8 mouse cellular contexts compared by ENCODE assay signal in the genomic region with DNA sequence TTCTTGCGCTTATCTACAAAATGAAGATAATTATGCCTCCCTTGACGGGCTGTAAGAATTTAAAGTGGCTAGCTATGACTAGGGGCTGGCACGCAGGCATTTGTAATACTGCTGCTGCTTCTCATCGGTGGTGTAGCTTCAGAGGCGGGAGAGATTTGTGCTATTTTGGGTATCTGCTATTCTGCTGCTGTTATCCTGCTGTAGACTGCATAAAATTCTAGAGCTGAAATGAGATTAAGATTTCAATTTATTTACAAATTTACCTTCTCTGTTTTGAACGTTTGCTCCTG. TPM values are rescaled to one million over a fixed set of nuclear protein-coding genes. Genes with fewer than 3 reads are reported as not detected.
DNase-seq lines count a peak whose midpoint lies in the region; ATAC-seq and TF ChIP-seq lines count a peak whose summit lies in the region.

No protein-coding gene starts in this region.

- H3K4me2 ChIP-seq in heart, embryonic 11.5 days: peak overlapping the region; percentile 97

- no peak for ATAC-seq in heart, embryonic 11.5 days (replicated peaks; ENCODE audit: insufficient number of reproducible peaks, low FRiP score, low TSS enrichment)

- H3K4me1 ChIP-seq in heart, embryonic 11.5 days (ENCODE audit: control insufficient read depth, insufficient read depth, low read length): peaks cover 11% of the 10 kb centered on the region
- peaks cover 0 to 5% of the 10 kb centered on the region in 2 experiments; a peak in 3 of 4 replicates for H3K4me1 ChIP-seq in MEL (ENCODE audit: control insufficient read depth in 1 of 2, insufficient read depth in 2 of 2, low read length in 2 of 2)
- peaks cover 22% of the 10 kb centered on the region for H3K4me1 ChIP-seq in midbrain, embryonic 10.5 days

- peaks cover 30% of the 10 kb centered on the region for H3K79me2 ChIP-seq in MEL (ENCODE audit: control insufficient read depth, insufficient read depth, low read length, poor library complexity)

- no peak for DNase-seq in heart, postnatal 25 days (ENCODE audit: low spot score)
- no peak for DNase-seq in MEL (ENCODE audit: low read depth, low spot score)
- peak; percentile 10 to 11 for DNase-seq in heart, postnatal 10 days
- DNase-seq in midbrain, embryonic 10.5 days (ENCODE audit: low spot score): no peak
- DNase-seq in spleen, postnatal 10 days (ENCODE audit: low spot score in 2 of 2): no peak
- no peak for DNase-seq in spleen, postnatal 36 days (ENCODE audit: low spot score in 2 of 2)
- DNase-seq in adrenal gland, postnatal 14 days: no peak

- no peak for TF ChIP-seq CTCF in MEL (IDR thresholded peaks at IDR 0.05 in 2 of 3, conservative IDR thresholded peaks at IDR 0.05 in 1 of 3; ENCODE audit: control insufficient read depth in 1 of 3, insufficient read depth in 1 of 3, low read depth in 2 of 3, low read length in 3 of 3, poor library complexity in 1 of 3, severe bottlenecking in 1 of 3)

- TF ChIP-seq EP300 in MEL (IDR thresholded peaks at IDR 0.05; ENCODE audit: low read depth in 1 of 2, low read length in 2 of 2): peak in 1 of 2 experiments; percentile 45; a peak in 1 of 4 replicates

- WGBS in heart, embryonic 11.5 days (ENCODE audit: insufficient replicate concordance): 24% methylated on average over 6 of the region's 6 CpGs
- 74% methylated on average over 6 of the region's 6 CpGs for WGBS in midbrain, embryonic 10.5 days

- peak overlapping the region; percentile 87 for H3K9ac ChIP-seq in heart, embryonic 11.5 days (ENCODE audit: low read depth, low read length)
- H3K9ac ChIP-seq in MEL (ENCODE audit: control insufficient read depth, low read depth, low read length, poor library complexity, severe bottlenecking): peak overlapping the region; percentile 78

- no peaks in the 10 kb centered on the region for H3K36me3 ChIP-seq in heart, embryonic 11.5 days (ENCODE audit: control insufficient read depth, insufficient read depth, low read length)
- H3K36me3 ChIP-seq in MEL (ENCODE audit: control insufficient read depth in 1 of 2, insufficient read depth in 2 of 2, low read length in 2 of 2): peaks cover 0 to 4% of the 10 kb centered on the region in 2 experiments; a peak in 2 of 4 replicates
- H3K36me3 ChIP-seq in midbrain, embryonic 10.5 days: no peaks in the 10 kb centered on the region

- TF ChIP-seq POLR2A in MEL (IDR thresholded peaks at IDR 0.05; ENCODE audit: control insufficient read depth in 1 of 2, insufficient read depth in 1 of 2, low read depth in 1 of 2, low read length in 2 of 2, poor library complexity in 1 of 2): no peak

- TF ChIP-seq RAD21 in MEL (IDR thresholded peaks at IDR 0.05; ENCODE audit: low read depth, low read length): no peak

- no peaks in the 10 kb centered on the region for H3K27me3 ChIP-seq in heart, embryonic 11.5 days (ENCODE audit: control insufficient read depth, insufficient read depth, low read length)
- H3K27me3 ChIP-seq in MEL (ENCODE audit: control insufficient read depth in 1 of 2, insufficient read depth in 2 of 2, low read length in 2 of 2): peaks cover 6 to 10% of the 10 kb centered on the region in 2 experiments
- H3K27me3 ChIP-seq in midbrain, embryonic 10.5 days (ENCODE audit: low read depth, poor library complexity, severe bottlenecking): no peaks in the 10 kb centered on the region

- H3K9me3 ChIP-seq in heart, embryonic 11.5 days (replicated peaks; ENCODE audit: control insufficient read depth, low read length): no peaks in the 10 kb centered on the region
- H3K9me3 ChIP-seq in MEL (replicated peaks; ENCODE audit: insufficient read depth, low read length): no peaks in the 10 kb centered on the region
- 0 out of 2 replicates have a peak, but pooled peaks cover 3% of the 10 kb centered on the region for H3K9me3 ChIP-seq in midbrain, embryonic 10.5 days (replicated peaks)

- peak overlapping the region; percentile 97 for H3K4me3 ChIP-seq in heart, embryonic 11.5 days (ENCODE audit: low read depth, low read length)
- peak overlapping the region; percentile 82 to 83 for H3K4me3 ChIP-seq in MEL (ENCODE audit: control insufficient read depth in 1 of 2, insufficient read depth in 1 of 2, low read depth in 2 of 2, low read length in 2 of 2)
- H3K4me3 ChIP-seq in midbrain, embryonic 10.5 days: peak overlapping the region; percentile 99

- intact Hi-C loops in heart, postnatal 25 days (cut with DNase I): loop anchor here (5.0 to 10.0 kb wide), 2 partner anchors 56 to 139 kb away; a partner anchor contains a TSS
- intact Hi-C loops in heart, postnatal 10 days (cut with DNase I): no loop called here

- peak overlapping the region; percentile 71; the same call in 1 of the 2 replicates for H3K27ac ChIP-seq in heart, embryonic 11.5 days (ENCODE audit: low read depth, low read length)
- no peak overlapping the region for H3K27ac ChIP-seq in MEL (ENCODE audit: control insufficient read depth, low read depth, low read length)
- no peak overlapping the region for H3K27ac ChIP-seq in midbrain, embryonic 10.5 days (replicated peaks)

TF ChIP-seq in MEL, 35 proteins besides CTCF, POLR2A, EP300 and RAD21:
- TF ChIP-seq UBTF (IDR thresholded peaks at IDR 0.05; ENCODE audit: borderline replicate concordance, insufficient read depth, low read depth, low read length) (no peak), HCFC1 (IDR thresholded peaks at IDR 0.05; ENCODE audit: low read depth, low read length) (0 out of 2 replicates have a peak, but pooled peaks have one; percentile 27), TAL1 (IDR thresholded peaks at IDR 0.05; ENCODE audit: low read length) (no peak), USF1 (IDR thresholded peaks at IDR 0.05; ENCODE audit: low read depth, low read length) (no peak), POLR2AphosphoS2 (IDR thresholded peaks at IDR 0.05; ENCODE audit: low read length) (no peak), JUND (IDR thresholded peaks at IDR 0.05; ENCODE audit: low read depth, low read length) (no peak), CHD1 (IDR thresholded peaks at IDR 0.05; ENCODE audit: low read depth, low read length) (0 out of 2 replicates have a peak, but pooled peaks have one; percentile 28), NRF1 (IDR thresholded peaks at IDR 0.05; ENCODE audit: insufficient read depth, low read depth, low read length, poor library complexity, severe bottlenecking) (0 out of 2 replicates have a peak, but pooled peaks have one; percentile 13), GATA1 (IDR thresholded peaks at IDR 0.05; ENCODE audit: low read depth, low read length) (peak; percentile 46), ETS1 (IDR thresholded peaks at IDR 0.05; ENCODE audit: low read depth, low read length) (no peak), USF2 (IDR thresholded peaks at IDR 0.05; ENCODE audit: borderline replicate concordance in 1 of 2, insufficient read depth in 1 of 2, low read depth in 1 of 2, low read length in 2 of 2) (no peak), SMC3 (IDR thresholded peaks at IDR 0.05; ENCODE audit: low read depth, low read length) (no peak), ZKSCAN1 (IDR thresholded peaks at IDR 0.05; ENCODE audit: low read depth, low read length) (no peak), BHLHE40 (IDR thresholded peaks at IDR 0.05; ENCODE audit: borderline replicate concordance, low read depth, low read length) (no peak), POLR2AphosphoS5 (IDR thresholded peaks at IDR 0.05; ENCODE audit: borderline replicate concordance, low read depth, low read length) (no peak), CHD2 (IDR thresholded peaks at IDR 0.05; ENCODE audit: low read length) (no peak), MEF2A (IDR thresholded peaks at IDR 0.05; ENCODE audit: extremely low read depth, insufficient replicate concordance, low read depth, low read length, poor library complexity, severe bottlenecking) (no peak), MYC (IDR thresholded peaks at IDR 0.05; ENCODE audit: low read depth, low read length) (no peak), MAX (IDR thresholded peaks at IDR 0.05; ENCODE audit: low read length) (0 out of 2 replicates have a peak, but pooled peaks have one; percentile 33)

RNA-seq across cellular contexts. Expression of a gene that starts 1.1 kb away (rescaled TPM):
- 6.6 and 10.9 TPM in 2 replicates for polyA plus RNA-seq in heart, embryonic 11.5 days (2014; fragmentation: Nextera tagmentation; extraction: Ambion mirVana)
- total RNA-seq in heart, postnatal 25 days (2021): 10 to 100 TPM; 10.8 to 12.2 TPM
- 26.1 and 26.7 TPM in 2 replicates for total RNA-seq in MEL (2012; rRNA removed)
- 100 to 1,000 TPM in 1 of 2 experiments, 10 to 100 TPM in 1; 45.1 to 124 TPM for polyA plus RNA-seq in MEL (2012; ENCODE audit: insufficient read depth in 1 of 2, insufficient read length in 2 of 2, low read depth in 1 of 2, low replicate concordance in 2 of 2, missing spikeins in 1 of 2)
- total RNA-seq in heart, postnatal 10 days (2021): 10 to 100 TPM; 14.3 to 16.2 TPM
- 13.6 and 16.4 TPM in 2 replicates for polyA plus RNA-seq in midbrain, embryonic 10.5 days (2016; fragmentation: Nextera tagmentation; extraction: Ambion mirVana)
- 20.8 and 28.2 TPM in 2 replicates for total RNA-seq in adrenal gland, postnatal 14 days (2021)

RNA-seq across cellular contexts. Expression of a gene that starts 48.5 kb away (rescaled TPM):
- polyA plus RNA-seq in heart, embryonic 11.5 days (2014; fragmentation: Nextera tagmentation; extraction: Ambion mirVana): 0.24 and 0.27 TPM in 2 replicates
- total RNA-seq in heart, postnatal 25 days (2021): under 1 TPM; 0.08 to 0.13 TPM
- total RNA-seq in MEL (2012; rRNA removed): 0.98 and 1.6 TPM in 2 replicates
- 1 to 10 TPM in 1 of 2 experiments, not detected in 1; 4.0 TPM for polyA plus RNA-seq in MEL (2012; ENCODE audit: insufficient read depth in 1 of 2, insufficient read length in 2 of 2, low read depth in 1 of 2, low replicate concordance in 2 of 2, missing spikeins in 1 of 2)
- total RNA-seq in heart, postnatal 10 days (2021): under 1 TPM; 0.12 to 0.22 TPM
- polyA plus RNA-seq in midbrain, embryonic 10.5 days (2016; fragmentation: Nextera tagmentation; extraction: Ambion mirVana): 5.9 and 11.3 TPM in 2 replicates
- total RNA-seq in adrenal gland, postnatal 14 days (2021): 3.6 and 4.1 TPM in 2 replicates

RNA-seq across cellular contexts. Expression of a gene that starts 57.5 kb away (rescaled TPM):
- 14.4 TPM in 2 replicates for polyA plus RNA-seq in heart, embryonic 11.5 days (2014; fragmentation: Nextera tagmentation; extraction: Ambion mirVana)
- 10 to 100 TPM; 21.2 to 27.5 TPM for total RNA-seq in heart, postnatal 25 days (2021)
- 72.6 and 73.8 TPM in 2 replicates for total RNA-seq in MEL (2012; rRNA removed)
- polyA plus RNA-seq in MEL (2012; ENCODE audit: insufficient read depth in 1 of 2, insufficient read length in 2 of 2, low read depth in 1 of 2, low replicate concordance in 2 of 2, missing spikeins in 1 of 2): 100 to 1,000 TPM in 1 of 2 experiments, 10 to 100 TPM in 1; 89.0 to 162 TPM
- 10 to 100 TPM; 32.3 to 37.3 TPM for total RNA-seq in heart, postnatal 10 days (2021)
- polyA plus RNA-seq in midbrain, embryonic 10.5 days (2016; fragmentation: Nextera tagmentation; extraction: Ambion mirVana): 12.5 and 12.9 TPM in 2 replicates
- total RNA-seq in adrenal gland, postnatal 14 days (2021): 57.2 and 65.2 TPM in 2 replicates

Comparison
In these comparisons a context has a peak if more than half of its experiments do, and no peak if none do; other contexts are left out.
1. DNase-seq: peak in heart, postnatal 10 days (2 of 2); none in heart, postnatal 25 days (single experiment), MEL (single experiment), midbrain, embryonic 10.5 days (single experiment), spleen, postnatal 10 days (0 of 2), spleen, postnatal 36 days (0 of 2) and adrenal gland, postnatal 14 days (single experiment).
2. Peak in every context shown above with its lines, with median percentiles within 50 percentile points of each other: H3K4me3 ChIP-seq.